Mouse (Mus musculus) adrenal gland, adult 18-20 months (tissue): ENCODE data around the gene Gnpat. TPM values are rescaled to one million over a fixed set of nuclear protein-coding genes. Genes with fewer than 3 reads are reported as not detected.
A peak's percentile ranks its signal among the peaks of the same experiment; 100 is the strongest.

ENCODE experiments used
- DNase-seq, 2 experiments: peaks; one replicate each; pipeline ENCODE4 v3.0.0; 2021 to 2022; ENCODE audit warnings: low spot score in 2 of 2
- long read RNA-seq, 2 experiments: library from polyadenylated mRNA; stranded (forward); transcript quantifications; one replicate each; pipeline ENCODE4 v2.0.0; 2021
- total RNA-seq, 2 experiments: library from RNA; stranded (reverse); gene quantifications; 1 replicate in 1 of 2; 2 replicates in 1 of 2; pipeline ENCODE4 v1.2.3; 2021

Gene Gnpat
- 100 to 1,000 TPM in 1 of 2 experiments, 10 to 100 TPM in 1; 94.9 to 110 TPM for total RNA-seq
- long read RNA-seq, experiment 1, transcript Gnpat-201 (16 exons, 2,984 nt): major isoform, 65 of 100 reads
- long read RNA-seq, experiment 1, partial matches to known transcripts: 14 of 100 reads
- long read RNA-seq, experiment 1, other reads (novel, unspliced or antisense): 21 of 100 reads
- long read RNA-seq, experiment 2, transcript Gnpat-201 (16 exons, 2,984 nt): major isoform, 109 of 153 reads
- long read RNA-seq, experiment 2, partial matches to known transcripts: 13 of 153 reads
- long read RNA-seq, experiment 2, other reads (novel, unspliced or antisense): 30 of 153 reads

GRCm38 (mm10) chr8:124862321-124863162, at the start of gene Gnpat, which contains the start of gene 2810004N23Rik:
Gene Gnpat (plus strand): TSS chr8:124863033.
Gene 2810004N23Rik (minus strand): TSS chr8:124863120.
- peak; percentile 96 to 97 for DNase-seq

- no peak for DNase-seq
Measured at GRCm38 (mm10) chr8:124813326-124813725, 49.5 kb upstream of the Gnpat start.

- no peak for DNase-seq
Measured at GRCm38 (mm10) chr8:124815870-124816269, 47.0 kb upstream of the Gnpat start.

DNA sequence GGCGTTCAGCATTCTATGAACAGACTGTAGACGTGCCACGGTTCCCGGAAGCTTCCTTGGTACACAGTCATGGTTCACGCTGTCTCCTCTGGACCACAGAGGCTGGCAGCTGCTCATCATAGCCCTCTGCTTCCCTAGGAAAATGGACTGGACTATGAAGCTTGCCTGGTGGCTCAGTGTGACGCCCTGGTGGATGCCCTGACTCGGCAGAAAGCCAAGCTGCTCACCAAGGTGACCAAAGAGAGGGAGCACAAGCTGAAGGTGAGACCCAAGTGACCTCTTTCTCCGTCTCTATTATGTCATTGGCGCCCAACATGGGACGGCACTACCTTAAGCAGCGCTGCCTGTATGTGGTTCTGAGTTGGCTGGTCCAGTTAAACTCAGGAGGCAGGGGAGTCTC, 46.0 kb upstream of the Gnpat start:
- DNase-seq: no peak

GRCm38 (mm10) chr8:124817361-124817760, 45.5 kb upstream of the Gnpat start:
- no peak for DNase-seq

- DNase-seq: no peak
Measured at GRCm38 (mm10) chr8:124819612-124820115, 43.2 kb upstream of the Gnpat start.

DNA sequence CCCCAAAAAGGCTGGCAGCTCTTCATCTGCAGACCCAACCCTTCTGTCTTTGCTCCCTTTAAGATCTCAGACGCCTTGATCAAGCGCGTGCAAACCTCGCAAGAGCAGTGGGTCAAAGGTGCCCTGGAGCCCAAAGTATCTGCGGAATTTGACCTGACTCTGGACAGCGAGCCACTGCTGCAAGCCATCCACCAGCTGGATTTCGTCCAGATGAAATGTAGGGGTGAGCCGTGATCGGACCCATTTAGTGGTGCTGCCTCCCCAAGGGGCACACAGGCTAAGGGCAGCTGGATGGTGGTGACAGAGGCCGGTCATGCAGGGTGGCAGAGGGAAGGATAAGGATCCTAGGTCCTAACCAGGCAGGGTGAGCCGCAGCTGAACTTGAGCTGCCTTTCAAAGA, 42.7 kb upstream of the Gnpat start:
- DNase-seq: no peak

DNA sequence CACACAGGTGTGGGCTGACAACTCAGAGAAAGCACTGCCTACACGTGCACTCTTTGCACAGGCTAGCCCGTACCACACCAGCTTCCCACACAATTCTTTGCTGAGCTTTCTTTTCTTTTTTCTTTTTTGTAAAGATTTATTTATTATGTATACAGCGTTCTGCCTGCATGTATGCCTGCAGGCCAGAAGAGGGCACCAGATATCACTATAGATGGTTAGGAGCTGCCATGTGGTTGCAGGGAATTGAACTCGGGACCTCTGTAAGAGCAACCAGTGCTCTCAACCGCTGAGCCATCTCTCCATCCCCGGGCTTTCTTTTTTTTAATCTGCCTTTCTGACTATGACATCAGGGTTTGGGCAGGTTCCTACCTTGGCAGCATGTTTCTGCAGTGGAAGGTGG, 39.3 kb upstream of the Gnpat start:
- no peak for DNase-seq

DNA sequence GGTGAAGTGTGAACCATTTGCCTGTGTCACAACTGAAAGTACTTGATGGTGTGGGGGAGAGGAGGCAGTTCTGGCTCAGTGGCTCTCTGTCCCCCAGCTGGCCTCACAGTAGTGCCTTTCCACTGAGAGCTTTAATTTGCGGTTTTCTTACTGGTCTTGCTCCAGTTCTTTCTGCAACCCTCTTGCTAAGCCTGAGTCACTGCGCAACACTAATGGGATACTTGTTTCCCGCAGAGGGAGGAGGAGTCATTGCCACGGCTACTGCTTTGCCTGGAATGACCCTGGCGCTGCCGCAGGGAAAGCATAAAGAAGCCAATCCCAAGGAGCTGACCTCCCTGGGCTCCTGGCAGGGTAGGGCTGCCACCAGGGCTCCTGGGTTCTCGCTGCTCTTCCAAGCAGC, 36.2 kb upstream of the Gnpat start:
- no peak for DNase-seq

DNA sequence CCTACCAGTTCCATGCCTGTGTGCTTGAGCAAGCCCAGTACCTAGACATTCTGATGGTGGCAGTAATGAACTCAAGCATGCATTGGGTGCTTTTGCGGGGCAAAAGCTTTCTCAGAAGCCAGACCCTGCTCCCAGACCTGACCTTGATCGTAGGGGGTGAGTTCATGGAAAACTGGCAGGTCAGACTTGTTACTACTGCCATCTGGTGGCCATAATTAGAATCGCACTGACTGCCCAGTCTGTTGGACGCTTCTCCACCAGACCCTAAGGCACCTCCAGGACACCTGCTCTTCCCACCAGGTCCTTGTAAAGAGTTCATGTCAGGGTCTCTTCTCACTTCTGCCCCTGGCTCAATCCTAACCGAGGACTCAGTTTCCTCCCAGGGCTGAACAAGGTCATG, 35.4 kb upstream of the Gnpat start:
- DNase-seq: peak; percentile 42 to 61

GRCm38 (mm10) chr8:124828561-124829240, 34.1 kb upstream of the Gnpat start:
- DNase-seq: no peak

DNA sequence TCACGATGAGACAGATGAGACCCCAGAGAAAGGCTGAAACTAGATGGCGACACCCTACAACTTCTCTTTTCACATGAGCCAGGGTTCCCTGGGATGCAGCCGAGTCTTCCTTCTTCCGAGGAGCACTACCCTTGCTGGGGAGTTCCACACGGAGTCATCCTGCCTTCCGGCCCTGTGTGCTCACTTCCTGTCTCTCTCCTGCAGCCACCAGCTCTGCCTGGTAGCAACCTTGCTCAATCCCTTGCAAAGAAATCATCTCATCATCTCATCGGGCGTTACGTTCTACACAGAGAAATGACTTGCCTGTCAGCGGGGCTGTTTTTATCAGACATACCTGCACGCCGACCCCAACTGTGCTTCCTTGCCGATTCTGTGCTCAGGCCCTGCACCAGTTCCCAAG, 32.8 kb upstream of the Gnpat start:
- no peak for DNase-seq

GRCm38 (mm10) chr8:124831531-124831930, 31.3 kb upstream of the Gnpat start:
- DNase-seq: no peak

GRCm38 (mm10) chr8:124831941-124832340, 30.9 kb upstream of the Gnpat start:
- DNase-seq: no peak

- DNase-seq: no peak
Measured at GRCm38 (mm10) chr8:124833430-124834205, 29.2 kb upstream of the Gnpat start.

- no peak for DNase-seq
Measured at GRCm38 (mm10) chr8:124835848-124836247, 27.0 kb upstream of the Gnpat start.

DNA sequence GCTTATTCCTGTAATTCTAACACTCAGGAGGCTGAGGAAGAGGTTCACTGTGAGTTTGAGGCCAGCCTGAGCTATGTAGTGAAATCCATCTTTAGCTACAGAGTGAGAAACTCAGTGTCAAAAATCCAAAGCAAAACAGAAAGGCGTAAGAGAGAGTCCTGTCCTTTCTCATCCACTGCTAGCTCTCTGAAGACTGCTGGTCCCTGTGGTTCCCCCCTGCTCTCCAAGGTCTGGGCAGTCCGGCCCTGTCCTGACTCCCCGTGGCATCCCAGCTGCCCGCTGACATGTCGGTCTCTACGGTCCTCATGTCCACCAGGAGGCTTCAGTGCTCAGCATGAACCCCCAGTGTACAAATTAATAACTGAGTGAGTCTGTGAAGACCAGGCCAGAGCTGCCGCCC, 26.6 kb upstream of the Gnpat start:
- no peak for DNase-seq

- DNase-seq: no peak
Measured at GRCm38 (mm10) chr8:124836907-124837306, 25.9 kb upstream of the Gnpat start.

DNA sequence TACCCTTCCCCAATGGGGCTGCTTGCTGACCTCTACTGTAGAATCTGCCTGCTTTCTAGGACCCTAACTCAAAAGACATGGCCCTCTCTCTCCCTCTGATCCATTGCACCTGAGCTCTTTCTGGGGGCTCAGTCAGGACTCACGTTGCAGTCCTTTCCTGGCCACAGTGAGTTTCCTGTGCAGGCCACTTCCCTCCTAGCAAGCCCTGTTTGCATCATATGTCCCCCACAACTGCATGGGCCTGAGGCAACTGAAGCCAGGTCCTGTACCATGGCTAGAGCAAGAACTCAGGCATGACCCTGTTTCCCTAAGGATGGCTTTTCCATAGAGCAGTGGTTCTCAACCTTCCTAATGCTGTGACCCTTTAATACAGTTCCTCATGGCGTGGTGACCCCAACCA, 24.9 kb upstream of the Gnpat start:
- no peak for DNase-seq

- no peak for DNase-seq
Measured at GRCm38 (mm10) chr8:124839371-124839770, 23.5 kb upstream of the Gnpat start.

DNA sequence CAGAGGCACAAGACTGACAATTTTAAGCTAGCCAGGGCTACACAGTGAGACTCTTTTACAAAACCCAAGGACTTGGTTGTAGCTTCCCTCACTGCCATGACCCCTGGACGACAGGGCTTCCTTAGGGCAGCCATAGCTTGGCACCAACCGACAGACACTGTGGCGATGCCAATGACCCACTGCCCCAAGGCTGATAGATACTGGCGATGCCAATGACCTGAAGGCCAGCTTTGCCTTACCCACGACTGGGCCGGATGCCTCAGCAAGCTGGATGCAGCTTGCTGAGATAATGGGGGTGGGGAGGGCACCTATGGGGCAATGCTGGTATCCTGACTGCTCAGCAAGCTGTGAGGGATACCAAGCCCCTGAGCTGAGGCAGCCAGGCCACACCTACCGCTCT, 21.9 kb upstream of the Gnpat start:
- DNase-seq: no peak
